Mouse (Mus musculus): ENCODE data around the gene Ramp3. TPM values are rescaled to one million over a fixed set of nuclear protein-coding genes. Genes with fewer than 3 reads are reported as not detected.

Ramp3 gene
- total RNA-seq, 2 experiments from 2014 or later: 0.81 TPM; not detected in 1

DNA sequence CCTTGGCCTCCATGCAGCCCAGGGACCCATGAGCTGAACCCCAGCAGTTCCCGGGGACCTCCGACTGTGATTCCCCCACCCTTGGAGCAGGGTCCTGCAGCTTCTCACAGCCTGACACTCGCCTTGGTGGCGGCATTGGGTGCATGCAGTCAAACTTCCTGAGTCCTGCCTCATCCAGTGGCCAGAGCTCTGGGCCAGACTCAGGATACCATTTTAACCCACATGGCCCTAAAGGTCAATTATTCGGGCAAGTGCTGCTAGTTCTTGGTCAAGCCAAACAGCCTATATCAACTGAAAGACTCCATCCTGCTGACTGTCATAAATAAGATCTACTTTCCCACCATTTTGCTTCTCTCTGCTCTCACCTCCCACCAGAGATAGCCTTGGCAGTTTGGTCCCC, 62.4 kb downstream of the Ramp3 start:
- intact Hi-C loops (cut with DNase I): no loop called here

GRCm38 (mm10) chr11:6726921-6727320, 68.6 kb downstream of the Ramp3 start:
- intact Hi-C loops (cut with DNase I): no loop called here
- DNase-seq: no peak

More for the DNA sequence above, 62.4 kb downstream of the Ramp3 start:
- no peak for DNase-seq

Other genes with a start within 250 kb of the Ramp3 start
- gene Ppia, start 243.1 kb upstream of the Ramp3 start, total RNA-seq (2021): 100 to 1,000 TPM; 206 to 211 TPM
- gene H2afv, start 214.1 kb upstream of the Ramp3 start, total RNA-seq (2021): 10 to 100 TPM; 36.4 to 49.2 TPM
- gene Purb, start 182.6 kb upstream of the Ramp3 start, total RNA-seq (2021): 10 to 100 TPM; 19.7 to 20.7 TPM
- gene Myo1g, start 137.6 kb upstream of the Ramp3 start, total RNA-seq (2021): 1 to 10 TPM; 1.3 to 1.7 TPM
- 10 to 100 TPM; 24.4 to 26.6 TPM for gene Ccm2, start 111.6 kb upstream of the Ramp3 start, total RNA-seq (2021)
- gene Nacad, start 52.5 kb upstream of the Ramp3 start, total RNA-seq (2021): under 1 TPM; 0.20 to 0.42 TPM
- gene Tbrg4, start 32.5 kb upstream of the Ramp3 start, total RNA-seq (2021): 10 to 100 TPM; 66.8 to 71.7 TPM
- not detected for gene Wap, start 19.9 kb upstream of the Ramp3 start, total RNA-seq (2021)
- gene Gm11983, start 179.1 kb downstream of the Ramp3 start, total RNA-seq (2021): not detected

All from gastrocnemius, postnatal 36 days (tissue).